Mouse (Mus musculus) T-helper 2 cell (primary cell): Measurements from ENCODE around the gene Pcyox1.
"Not testable (repeated sequence)": the region's sequence is repeated elsewhere in the genome, so short reads cannot be mapped to it uniquely, and the experiment has no call there.

Source experiments
- in situ Hi-C: fragments of 300-600 bp; cut with MboI, MseI; formaldehyde crosslinking; loops from one replicate; pipeline ENCODE4 v1.15.1; 2025; ENCODE audit warnings: high pct_unique_total_duplicates

Gene Pcyox1

DNA sequence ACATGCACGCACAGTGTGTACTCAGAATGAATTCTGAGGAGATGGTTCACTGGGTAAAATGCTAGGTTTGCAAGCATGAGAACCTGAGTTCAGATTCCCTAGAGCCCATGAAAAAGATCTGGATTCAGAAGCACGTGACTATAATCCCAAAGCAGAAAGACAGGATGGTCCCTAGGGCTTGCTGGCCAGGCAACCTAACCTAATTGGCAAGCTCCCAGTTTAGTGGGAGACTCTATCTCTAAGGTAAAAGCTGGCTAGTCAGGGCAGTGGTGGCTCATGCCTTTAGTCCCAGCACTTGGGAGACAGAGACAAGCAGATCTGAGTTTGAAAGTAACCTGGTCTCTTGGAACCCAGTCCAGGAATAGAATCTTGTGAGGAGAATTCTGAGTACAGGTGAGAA is 2.0 kb upstream of the Pcyox1 start:
- in situ Hi-C loops = no loop called here

DNA sequence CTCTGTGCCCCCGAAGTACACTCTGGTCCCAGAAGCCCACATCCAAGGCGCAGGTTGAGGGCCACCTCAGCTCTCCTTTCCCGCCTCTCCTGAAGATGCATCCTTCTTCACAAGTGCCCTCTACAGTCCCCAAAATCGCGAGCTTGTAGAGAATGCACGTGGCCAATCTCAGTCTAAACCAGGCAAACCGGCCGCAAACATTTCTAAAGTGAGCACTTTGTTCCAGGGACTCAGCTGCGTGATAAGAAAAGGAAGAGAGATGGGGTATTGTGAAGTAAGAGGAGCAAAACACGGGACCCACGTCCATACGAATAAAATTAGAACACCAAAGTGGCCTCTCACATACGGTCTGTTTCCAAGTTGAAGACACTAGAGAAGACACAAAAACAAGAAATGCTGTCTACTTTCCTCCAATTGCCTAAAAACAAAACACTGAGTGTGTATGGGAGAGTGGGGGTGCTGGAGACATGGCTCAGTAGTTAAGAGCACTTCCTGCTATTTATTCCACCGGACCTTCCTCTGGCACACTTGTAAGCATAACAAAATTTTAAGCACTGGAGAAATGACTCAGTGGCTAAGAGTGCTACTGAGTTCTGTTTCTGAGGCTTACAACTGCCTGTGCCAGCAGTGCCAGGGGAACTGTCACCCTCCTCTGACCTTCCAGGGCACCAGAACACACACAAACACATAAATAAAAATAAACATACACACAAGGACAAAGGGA is 465 bp upstream of the Pcyox1 start:
- in situ Hi-C loops = no loop called here

DNA sequence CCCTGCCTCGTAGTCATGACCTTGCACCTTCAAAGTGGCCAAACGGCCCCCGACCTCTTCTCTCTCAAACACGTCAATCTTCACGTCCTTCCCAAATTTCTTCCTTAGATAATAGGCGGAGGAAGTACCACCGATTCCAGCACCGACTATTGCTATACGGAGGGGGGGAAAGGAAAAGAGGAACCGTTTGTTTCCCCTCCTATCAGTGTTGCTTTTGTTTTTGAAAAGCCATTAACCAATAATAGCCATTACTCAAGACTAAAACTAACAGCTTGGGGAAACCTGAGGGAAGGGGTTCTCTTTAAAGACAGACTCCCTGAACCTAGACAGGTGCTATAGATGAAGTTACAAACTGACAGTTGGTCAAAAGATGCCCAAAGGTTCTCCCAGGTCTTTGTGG is 985 bp downstream of the Pcyox1 start:
- in situ Hi-C loops = no loop called here

DNA sequence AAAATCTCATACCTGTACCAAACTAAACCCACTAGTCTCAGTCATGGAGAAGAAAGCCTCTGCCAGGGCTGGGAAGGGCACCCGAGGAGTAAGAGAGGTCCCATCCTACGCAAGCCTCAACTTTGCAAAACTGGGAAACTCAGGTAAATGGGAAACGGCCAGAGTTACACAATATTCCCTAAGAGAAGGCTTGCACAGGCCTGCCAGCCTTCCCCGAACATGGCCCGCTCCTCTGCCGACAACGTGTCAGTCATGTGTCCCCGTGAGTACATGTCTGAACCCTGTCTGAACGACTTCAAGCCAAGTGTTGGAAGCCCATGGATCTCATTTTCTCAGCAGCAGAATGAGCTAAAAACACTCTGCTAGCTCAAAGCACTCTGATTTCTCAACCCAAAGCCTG is 1.9 kb downstream of the Pcyox1 start:
- in situ Hi-C loops = no loop called here

DNA sequence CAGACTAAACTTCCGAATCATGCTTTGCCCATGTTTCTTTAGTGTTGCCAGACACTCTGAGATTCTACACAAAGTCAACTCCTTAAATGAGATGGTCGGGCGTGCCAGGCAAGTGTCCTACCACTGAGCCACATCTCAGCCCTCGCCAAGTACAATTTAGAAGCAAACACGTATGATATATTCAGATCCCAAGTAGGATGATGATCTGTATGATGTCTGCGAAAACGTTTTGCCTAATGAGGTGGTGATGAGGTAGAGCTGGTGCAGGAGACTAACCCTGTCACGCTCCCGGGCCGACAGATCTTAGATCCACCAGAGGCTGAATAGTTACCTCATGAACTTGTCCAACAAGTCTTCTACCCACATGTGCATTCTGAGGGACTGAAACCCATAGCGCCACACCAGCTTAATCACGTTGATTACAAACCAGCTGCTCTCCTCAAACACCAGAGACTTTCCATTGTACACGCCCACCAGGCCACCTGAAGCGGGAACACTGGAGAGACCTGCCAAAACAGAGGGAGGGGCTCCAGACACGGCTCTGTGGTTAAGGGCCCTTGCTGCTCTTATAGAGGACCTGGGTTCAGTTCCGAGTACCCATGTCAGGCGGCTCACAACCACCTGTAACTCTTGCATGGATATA is 2.8 kb downstream of the Pcyox1 start:
- in situ Hi-C loops = no loop called here

DNA sequence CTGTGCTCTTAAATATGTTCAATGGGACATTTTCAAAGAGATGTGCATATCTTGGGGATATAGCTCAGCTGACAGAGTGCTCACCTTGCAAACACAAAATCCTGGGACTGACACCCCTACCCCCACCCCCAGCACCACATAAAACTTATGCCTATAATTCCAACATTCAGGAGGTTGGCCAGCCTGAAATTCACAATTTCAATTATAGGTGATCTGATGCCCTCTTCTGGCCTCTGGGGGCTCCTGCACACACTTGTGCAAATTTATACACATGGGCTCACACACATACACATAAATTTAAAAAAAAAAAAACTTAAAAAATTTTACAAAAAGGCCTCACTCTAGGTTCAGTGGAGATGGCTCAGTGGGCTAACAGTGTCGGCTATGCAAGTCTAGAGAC is 3.8 kb downstream of the Pcyox1 start:
- in situ Hi-C loops = no loop called here

DNA sequence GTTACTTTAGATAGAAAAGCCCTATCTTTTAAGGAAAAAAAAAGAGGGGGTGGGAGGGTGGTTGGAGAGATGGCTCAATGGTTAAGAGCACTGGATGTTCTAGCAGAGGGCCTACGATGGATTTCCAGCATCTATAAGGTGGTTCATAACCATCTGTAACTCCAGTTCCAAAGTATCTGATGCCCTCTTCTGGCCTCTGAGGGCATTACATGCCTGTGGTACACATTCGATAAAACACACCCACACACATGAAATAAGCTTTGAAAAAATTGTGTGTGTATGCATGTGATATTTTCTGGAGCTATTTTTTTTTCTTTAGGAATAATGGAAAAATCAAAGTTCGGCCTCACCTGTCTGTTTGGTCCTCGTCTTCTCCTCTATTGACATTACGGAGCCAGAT is 5.6 kb downstream of the Pcyox1 start:
- in situ Hi-C loops = no loop called here

DNA sequence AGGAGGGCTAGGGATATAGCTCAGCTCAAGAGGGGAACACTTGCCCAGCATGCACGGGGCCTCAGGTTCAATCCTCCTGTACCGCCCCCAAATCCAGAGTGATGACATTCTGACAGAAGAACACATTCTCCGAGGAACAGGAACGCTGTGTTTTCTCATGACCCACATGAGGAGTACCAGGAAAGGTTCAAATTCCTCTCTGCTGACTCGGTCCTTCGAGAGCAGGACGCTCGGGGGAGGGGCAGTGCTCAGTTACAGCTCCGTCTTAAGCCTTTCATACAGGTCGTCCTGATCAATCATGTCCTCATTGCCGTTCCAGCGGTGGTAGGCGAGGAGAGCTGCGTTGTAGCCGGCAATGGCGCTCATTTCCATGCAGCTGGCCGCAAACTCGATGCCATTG is 8.5 kb downstream of the Pcyox1 start:
- in situ Hi-C loops = no loop called here

DNA sequence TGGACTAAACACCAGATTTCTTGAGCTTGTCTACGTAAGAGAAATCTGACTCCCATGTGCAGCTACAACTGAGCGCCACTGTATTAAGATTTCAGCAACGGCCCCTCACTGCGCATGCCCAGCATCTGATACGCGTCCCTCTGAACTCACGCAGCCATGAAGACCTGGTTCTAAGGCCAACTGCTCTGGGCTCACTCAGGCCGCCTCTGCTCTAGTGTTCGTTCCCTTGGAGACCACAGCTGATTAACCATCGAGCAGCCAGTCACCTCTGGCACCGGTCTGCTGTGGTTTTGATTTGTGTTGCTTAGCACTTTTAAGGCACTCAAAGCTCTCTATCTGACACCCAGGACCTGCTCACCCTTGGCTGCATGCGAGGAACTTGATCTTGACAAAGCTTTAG is 9.6 kb downstream of the Pcyox1 start:
- in situ Hi-C loops = no loop called here

DNA sequence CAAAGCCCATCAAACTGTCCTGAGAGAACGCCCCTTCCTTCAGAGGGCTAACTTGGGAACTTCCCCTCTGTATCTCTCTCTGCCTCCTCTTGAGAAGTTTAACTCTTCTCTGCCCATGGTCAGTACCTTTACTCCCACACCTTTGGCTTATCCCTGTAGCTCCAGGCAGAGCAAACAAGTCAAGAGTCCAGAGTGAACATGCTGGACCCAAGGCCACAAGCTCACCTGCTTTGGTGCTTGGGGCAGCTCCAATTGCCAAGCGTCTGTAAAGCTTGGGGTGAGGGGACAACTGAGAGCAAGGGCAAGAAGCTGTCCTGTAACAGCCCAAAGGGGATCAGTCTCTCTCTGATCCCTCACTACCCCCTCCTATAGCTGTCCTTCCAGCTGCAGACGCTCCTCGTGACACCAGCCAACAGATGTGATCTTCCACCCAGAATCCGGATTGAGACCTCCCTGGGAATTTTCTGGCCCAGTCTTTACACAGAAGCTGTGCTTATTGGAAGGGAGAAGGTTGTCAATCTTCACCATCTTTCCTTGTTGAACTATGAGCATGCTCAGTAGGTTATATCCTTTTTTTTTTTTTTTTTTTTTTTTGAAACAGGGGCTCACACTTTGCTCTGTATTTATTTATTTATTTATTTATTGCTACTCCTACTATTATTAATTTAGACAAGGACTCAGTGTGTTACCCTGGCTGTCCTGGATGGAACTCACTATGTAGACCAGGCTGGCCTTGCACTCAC is 11.4 kb downstream of the Pcyox1 start:
- in situ Hi-C loops = no loop called here

DNA sequence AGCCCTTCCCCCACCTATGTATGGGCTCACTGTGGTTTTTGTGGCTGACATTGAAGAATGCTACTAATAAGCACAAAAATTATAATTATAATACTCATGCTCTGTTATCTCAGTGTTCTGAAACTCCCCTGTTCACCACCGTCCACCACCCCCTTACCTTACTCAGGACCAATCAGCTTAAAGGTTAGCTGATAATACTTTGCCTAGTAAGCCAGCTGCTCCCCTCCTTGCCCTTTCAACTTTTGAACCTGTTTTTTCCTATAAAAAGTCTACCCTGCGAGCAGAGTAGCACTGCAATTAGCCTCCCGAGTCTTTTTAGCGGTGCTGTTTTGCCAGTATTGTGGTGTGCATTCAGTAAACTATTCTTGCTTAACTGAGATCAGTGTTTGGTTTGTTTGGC is 12.3 kb downstream of the Pcyox1 start:
- in situ Hi-C loops = no loop called here

DNA sequence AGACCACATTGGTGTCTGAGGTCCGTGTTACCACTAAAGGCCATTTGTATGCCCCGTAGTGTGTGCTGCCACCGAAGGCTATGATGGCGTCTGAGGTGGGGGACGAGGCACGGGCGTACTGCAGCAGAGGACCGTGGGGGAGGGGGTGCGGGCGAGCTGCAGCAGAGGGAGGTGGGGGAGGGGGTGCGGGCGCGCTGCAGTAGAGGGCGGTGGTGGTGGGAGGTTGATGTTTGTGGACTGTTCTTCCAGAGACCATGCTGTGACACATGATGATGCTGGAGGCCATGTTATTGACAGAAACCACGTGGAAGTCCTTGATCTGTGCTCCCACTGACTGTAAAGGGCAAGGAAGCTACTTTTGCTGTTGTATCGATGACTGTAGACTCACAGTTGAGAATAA is 13.6 kb downstream of the Pcyox1 start:
- in situ Hi-C loops = no loop called here

DNA sequence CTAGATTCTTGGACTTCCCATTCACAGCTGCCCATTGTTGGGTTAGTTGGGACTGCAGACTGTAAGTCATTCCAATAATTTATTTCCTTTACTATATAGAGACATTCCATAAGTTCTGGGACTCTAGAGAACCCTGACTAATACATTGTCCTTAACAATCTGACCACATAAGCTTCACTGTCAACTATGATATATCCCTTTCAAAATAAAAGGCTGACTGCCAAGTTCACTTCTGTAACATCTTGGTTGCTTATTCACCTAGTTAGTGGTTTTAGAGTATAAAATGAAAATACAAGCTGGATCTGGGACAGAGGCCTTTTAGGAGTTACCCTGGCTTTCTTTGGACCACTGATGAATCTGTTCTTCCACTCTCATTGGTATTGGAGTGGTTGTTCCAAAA is 14.4 kb downstream of the Pcyox1 start:
- in situ Hi-C loops = no loop called here

DNA sequence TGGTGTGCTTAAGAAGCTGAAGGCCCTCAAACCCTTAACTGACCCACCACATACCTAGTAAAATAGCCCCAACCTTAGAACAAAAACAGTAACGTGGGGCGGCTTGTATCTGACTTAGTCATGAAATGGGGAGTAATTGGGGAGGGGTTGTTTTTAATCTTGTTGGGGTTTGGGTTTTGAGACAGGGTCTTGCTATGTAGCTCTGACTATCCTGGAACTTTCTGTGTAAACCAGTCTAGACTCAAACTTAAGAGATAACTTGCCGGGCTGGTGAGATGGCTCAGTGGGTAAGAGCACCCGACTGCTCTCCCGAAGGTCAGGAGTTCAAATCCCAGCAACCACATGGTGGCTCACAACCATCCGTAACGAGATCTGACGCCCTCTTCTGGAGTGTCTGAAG is 16.8 kb downstream of the Pcyox1 start:
- in situ Hi-C loops = not testable (repeated sequence)

DNA sequence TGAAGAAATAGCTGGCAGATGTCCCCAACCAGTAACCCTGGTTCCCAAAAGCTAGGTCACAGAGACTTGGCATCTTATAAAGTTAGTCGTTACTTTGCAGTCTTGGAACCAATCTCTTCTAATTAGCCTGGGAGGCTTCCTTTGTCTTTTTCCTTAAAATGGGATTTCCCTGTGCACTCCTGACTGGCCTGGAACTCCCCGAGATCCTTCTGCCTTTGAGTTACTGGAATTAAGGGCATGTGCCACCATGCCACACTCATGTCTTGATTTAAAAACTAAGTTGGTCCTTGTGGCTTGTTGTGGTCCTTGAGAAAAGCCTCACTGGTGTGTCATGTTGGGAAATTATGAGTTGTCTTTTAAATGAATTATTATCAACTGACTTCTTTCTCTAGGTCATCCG is 18.6 kb downstream of the Pcyox1 start:
- in situ Hi-C loops = no loop called here

DNA sequence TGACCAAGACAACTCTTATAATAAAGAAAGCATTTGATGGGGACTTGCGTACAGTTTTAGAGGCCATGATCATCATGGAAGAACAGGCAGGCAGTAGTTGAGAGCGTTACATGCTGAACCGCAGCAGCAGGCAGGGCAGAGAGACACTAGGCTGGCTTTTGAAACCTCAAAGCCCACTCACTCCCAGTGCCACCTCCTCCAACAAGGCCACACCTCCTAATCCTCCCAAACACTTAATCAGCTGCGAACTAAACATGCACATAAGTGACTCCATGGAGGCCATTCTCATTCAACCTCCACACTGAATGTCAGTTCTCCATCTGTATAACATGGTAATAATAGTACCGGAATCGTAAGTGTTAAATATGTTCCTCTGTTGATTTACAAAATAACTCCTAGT is 23.4 kb downstream of the Pcyox1 start:
- in situ Hi-C loops = no loop called here

DNA sequence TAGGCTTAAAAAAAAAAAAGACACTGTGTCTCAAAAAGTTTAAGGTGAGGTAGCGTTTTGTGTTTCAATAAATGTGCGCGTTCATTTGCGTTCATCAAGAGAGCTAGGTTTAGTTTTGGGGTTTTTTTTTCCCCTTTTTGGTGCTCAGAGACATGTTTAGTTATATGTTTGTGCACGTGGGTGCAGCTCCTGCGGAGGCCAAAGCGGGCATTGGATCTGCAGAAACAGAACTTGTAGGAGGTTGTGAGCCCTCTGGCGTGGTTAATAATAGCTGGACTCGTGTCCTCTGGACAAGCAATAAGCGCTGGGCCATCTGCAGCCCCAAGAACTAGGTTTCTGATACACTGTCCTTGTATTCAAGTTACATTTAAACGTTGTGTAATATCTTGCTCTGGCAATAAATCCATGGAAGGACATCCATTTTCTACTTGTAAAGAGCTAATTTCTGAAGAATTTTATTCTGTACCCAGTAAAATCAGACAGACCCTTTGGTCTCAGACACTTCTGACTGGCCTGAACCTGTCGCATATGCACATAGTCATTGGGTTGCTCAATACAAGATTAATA is 24.9 kb downstream of the Pcyox1 start:
- in situ Hi-C loops = no loop called here

DNA sequence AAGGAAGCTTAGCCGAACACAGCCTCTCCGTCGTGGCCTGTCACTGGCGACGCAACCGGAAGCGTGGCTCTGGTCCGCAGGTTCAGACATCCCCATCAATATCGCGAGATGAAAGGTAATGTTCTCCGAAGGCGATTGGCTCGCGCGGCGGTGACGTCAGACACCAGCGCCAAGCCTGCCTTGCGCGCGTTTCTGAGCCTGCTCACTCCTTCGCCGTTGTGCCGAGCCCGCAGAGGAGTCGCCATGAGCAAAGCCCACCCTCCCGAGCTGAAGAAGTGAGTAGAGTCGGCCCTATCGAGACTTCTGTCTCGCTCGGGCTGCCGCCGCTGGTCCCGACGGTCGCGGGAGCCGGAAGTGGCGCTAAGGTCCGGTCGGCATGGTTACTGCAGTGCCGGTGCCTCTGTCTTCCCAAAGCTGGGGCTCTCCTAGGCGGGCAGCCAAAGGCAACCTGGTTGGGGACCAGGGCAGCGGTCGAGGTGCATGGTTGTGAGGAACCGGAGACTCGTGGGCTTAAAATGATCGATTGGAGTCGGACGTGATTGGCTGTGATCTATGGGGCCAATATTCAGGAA is 25.5 kb downstream of the Pcyox1 start:
- in situ Hi-C loops = no loop called here

DNA sequence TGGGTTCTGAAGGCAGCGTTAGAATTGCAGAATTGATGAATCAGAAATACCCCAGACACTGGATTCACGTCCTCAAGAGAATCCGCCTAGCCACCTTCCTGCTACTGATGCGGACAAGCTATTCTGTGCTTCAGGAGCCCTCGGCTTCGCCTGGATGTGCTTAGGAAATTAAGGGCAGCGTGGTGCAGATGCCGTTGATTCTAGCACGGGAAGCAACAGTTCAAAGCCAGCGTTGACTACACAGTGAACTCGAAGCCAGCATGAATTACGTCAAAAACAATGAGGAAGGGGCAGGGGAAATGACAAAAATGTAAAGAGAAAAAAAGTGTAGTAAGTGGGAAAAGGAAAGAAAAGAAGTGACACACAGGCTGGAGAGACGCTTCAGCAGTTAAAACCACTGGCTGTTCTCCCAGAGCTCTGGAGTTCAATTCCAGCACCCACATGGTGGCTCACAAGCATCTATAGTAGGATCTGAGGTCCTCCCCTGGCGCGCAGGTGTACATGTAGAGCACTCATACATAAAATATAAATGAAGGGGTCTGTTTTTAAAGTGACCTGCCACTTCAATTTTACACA is 26.1 kb downstream of the Pcyox1 start, which contains the start of gene Snrpg:
Gene Snrpg (plus strand): TSS at position 541 of the 576 bp plus-strand sequence.
- in situ Hi-C loops = no loop called here

DNA sequence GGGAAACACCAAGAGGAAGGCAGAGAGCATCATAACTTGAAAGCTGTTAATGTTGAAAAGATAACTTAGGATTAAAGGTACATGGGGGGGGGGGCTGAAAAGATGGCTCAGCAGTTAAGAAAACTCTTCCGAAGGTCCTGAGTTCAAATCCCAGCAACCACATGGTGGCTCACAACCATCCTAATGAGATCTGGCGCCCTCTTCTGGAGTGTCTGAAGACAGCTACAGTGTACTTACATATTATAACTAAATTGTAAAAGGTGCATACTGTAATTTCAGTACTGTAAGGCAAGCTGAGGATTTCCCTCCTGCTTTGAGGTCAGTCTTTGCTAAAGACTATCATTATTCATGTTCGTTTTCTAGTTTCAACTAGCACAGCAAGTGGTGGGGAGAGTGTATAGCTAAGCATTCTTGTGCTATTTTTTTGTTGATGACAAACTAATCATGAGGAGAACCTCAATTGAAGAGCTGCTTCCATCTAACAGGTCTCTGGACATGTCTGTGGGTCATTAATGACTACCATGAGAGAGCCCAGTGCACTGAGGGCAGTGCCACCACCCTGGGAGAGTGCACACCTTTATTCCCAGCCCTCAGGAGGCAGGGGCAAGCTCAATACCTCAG is 26.8 kb downstream of the Pcyox1 start:
- in situ Hi-C loops = no loop called here

DNA sequence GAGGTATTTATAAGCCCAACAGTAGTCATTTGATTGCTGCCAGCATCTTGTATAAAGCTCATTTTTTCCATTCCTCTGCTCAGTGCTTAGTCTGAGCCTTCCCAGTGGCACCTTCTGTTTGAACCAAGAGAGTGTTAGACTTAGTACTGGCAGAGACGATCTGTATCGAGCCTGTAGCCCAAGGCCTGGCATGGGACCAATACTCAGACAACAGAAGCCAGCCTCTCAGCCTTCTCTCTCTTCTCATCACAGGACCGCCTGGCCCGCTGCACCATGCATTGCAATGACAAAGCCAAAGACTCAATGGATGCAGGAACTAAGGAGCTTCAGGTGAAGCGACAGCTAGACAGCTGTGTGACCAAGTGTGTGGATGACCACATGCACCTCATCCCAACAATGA is 28.5 kb downstream of the Pcyox1 start:
- in situ Hi-C loops = loop anchor here (5.0 kb wide), 1 partner anchor 34 kb away; the partner anchor contains the start of gene Tia1
